Mouse (Mus musculus) CH12.LX (cell line): ENCODE measurements around the gene Gm45717. TPM values are rescaled to one million over a fixed set of nuclear protein-coding genes. Genes with fewer than 3 reads are reported as not detected.

Experiments
- DNase-seq: peaks from one replicate; pipeline ENCODE4 v3.0.0-alpha.2; 2013; ENCODE audit errors: extremely low read depth
- H3K27ac ChIP-seq: 2 replicates; pipeline ENCODE4 v1.5.1; 2012; ENCODE audit warnings: low read depth, mild to moderate bottlenecking, control low read depth, moderate library complexity; ENCODE audit not compliant: insufficient read depth
- H3K27me3 ChIP-seq: replicated peaks from 2 replicates; pipeline ENCODE3; 2012; ENCODE audit warnings: inconsistent platforms
- H3K36me3 ChIP-seq, 2 experiments: replicated peaks in 1 of 2; 2 replicates each; pipeline versions ENCODE3 to v1.6.1; 2012; ENCODE audit warnings: inconsistent platforms in 1 of 2, low read length in 1 of 2, mild to moderate bottlenecking in 1 of 2, mixed read lengths in 1 of 2, moderate library complexity in 1 of 2; ENCODE audit not compliant: control insufficient read depth in 1 of 2, insufficient read depth in 1 of 2
- H3K4me1 ChIP-seq, 2 experiments: 2 replicates each; pipeline ENCODE4 v1.6.1; 2012; ENCODE audit warnings: inconsistent platforms in 1 of 2, moderate library complexity in 1 of 2; ENCODE audit not compliant: insufficient read depth in 2 of 2, control insufficient read depth in 1 of 2
- H3K4me2 ChIP-seq: 2 replicates; pipeline ENCODE4 v1.6.1; 2012; ENCODE audit warnings: low read depth, mild to moderate bottlenecking, control low read depth; ENCODE audit not compliant: poor library complexity, insufficient read depth, severe bottlenecking
- H3K4me3 ChIP-seq, 3 experiments: fragments of 150-350 bp in 1 of 3; sonication (generic) in 1 of 3; replicated peaks in 1 of 3; 2 replicates each; pipeline versions ENCODE3 to v1.5.1; 2011 to 2012; ENCODE audit warnings: low read depth in 2 of 3, low read length in 2 of 3, mild to moderate bottlenecking in 2 of 3, moderate library complexity in 2 of 3, control low read depth in 1 of 3, improper control_type of control experiment in 1 of 3, inconsistent platforms in 1 of 3, mixed read lengths in 1 of 3; ENCODE audit not compliant: poor library complexity in 1 of 3
- H3K79me2 ChIP-seq: replicated peaks from 2 replicates; pipeline ENCODE4 v1.6.1; 2012; ENCODE audit warnings: mild to moderate bottlenecking, moderate library complexity; ENCODE audit not compliant: control insufficient read depth, poor library complexity, insufficient read depth, severe bottlenecking; ENCODE audit errors: extremely low read depth
- H3K9ac ChIP-seq: 2 replicates; pipeline ENCODE4 v1.6.1; 2012; ENCODE audit warnings: low read depth, mild to moderate bottlenecking, control low read depth, moderate library complexity; ENCODE audit not compliant: insufficient read depth
- H3K9me3 ChIP-seq: replicated peaks from 2 replicates; pipeline ENCODE3; 2012; ENCODE audit warnings: low read length, inconsistent platforms, mixed read lengths
- BHLHE40 ChIP-seq: IDR thresholded peaks from 2 replicates; pipeline ENCODE4 v1.6.1; 2011; ENCODE audit warnings: mild to moderate bottlenecking, low read depth, low read length, improper control_type of control experiment
- CHD1 ChIP-seq: IDR thresholded peaks from 2 replicates; pipeline ENCODE4 v1.6.1; 2012; ENCODE audit warnings: low read depth, low read length, improper control_type of control experiment, inconsistent platforms
- CHD2 ChIP-seq: IDR thresholded peaks from 2 replicates; pipeline ENCODE4 v1.6.1; 2011; ENCODE audit warnings: low read length, improper control_type of control experiment
- CTCF ChIP-seq, 2 experiments: IDR thresholded peaks in 1 of 2; conservative IDR thresholded peaks in 1 of 2; 2 replicates each; pipeline ENCODE4 v1.5.1; 2011 to 2012; ENCODE audit warnings: low read depth in 2 of 2, low read length in 2 of 2, improper control_type of control experiment in 1 of 2, inconsistent platforms in 1 of 2, mild to moderate bottlenecking in 1 of 2, moderate library complexity in 1 of 2
- ELF1 ChIP-seq: IDR thresholded peaks from 2 replicates; pipeline ENCODE4 v1.6.1; 2014; ENCODE audit warnings: low read depth, mild to moderate bottlenecking, inconsistent platforms, low read length, improper control_type of control experiment
- ETS1 ChIP-seq: conservative IDR thresholded peaks from 2 replicates; pipeline ENCODE4 v1.6.1; 2012; ENCODE audit warnings: low read depth, mild to moderate bottlenecking, inconsistent platforms, low read length, improper control_type of control experiment, moderate library complexity
- GABPA ChIP-seq: IDR thresholded peaks from 2 replicates; pipeline ENCODE4 v1.6.1; 2012; ENCODE audit warnings: low read depth, low read length, improper control_type of control experiment, inconsistent platforms; ENCODE audit not compliant: insufficient replicate concordance
- HCFC1 ChIP-seq: IDR thresholded peaks from 2 replicates; pipeline ENCODE4 v1.6.1; 2012; ENCODE audit warnings: low read depth, mild to moderate bottlenecking, inconsistent platforms, low read length, improper control_type of control experiment
- IRF4 ChIP-seq: IDR thresholded peaks from 2 replicates; pipeline ENCODE4 v1.6.1; 2014; ENCODE audit warnings: low read depth, mild to moderate bottlenecking, inconsistent platforms, low read length, improper control_type of control experiment
- JUN ChIP-seq: IDR thresholded peaks from 2 replicates; pipeline ENCODE4 v1.6.1; 2011; ENCODE audit warnings: low read depth, mild to moderate bottlenecking, low read length, improper control_type of control experiment, moderate library complexity; ENCODE audit not compliant: insufficient read depth
- KAT2A ChIP-seq: IDR thresholded peaks from 2 replicates; pipeline ENCODE4 v1.6.1; 2012; ENCODE audit warnings: low read length, improper control_type of control experiment, inconsistent platforms; ENCODE audit not compliant: insufficient replicate concordance
- MAFK ChIP-seq: IDR thresholded peaks from 2 replicates; pipeline ENCODE4 v1.6.1; 2011; ENCODE audit warnings: low read length, improper control_type of control experiment; ENCODE audit not compliant: insufficient replicate concordance
- MAX ChIP-seq: IDR thresholded peaks from 2 replicates; pipeline ENCODE4 v1.6.1; 2011; ENCODE audit warnings: low read length, improper control_type of control experiment
- MAZ ChIP-seq: IDR thresholded peaks from 2 replicates; pipeline ENCODE4 v1.6.1; 2012; ENCODE audit warnings: low read depth, mild to moderate bottlenecking, inconsistent platforms, low read length, improper control_type of control experiment, moderate library complexity
- MEF2A ChIP-seq: IDR thresholded peaks from 2 replicates; pipeline ENCODE4 v1.6.1; 2014; ENCODE audit warnings: low read depth, mild to moderate bottlenecking, inconsistent platforms, low read length, improper control_type of control experiment, borderline replicate concordance
- MXI1 ChIP-seq: IDR thresholded peaks from 2 replicates; pipeline ENCODE4 v1.6.1; 2011; ENCODE audit warnings: mild to moderate bottlenecking, low read depth, low read length, improper control_type of control experiment
- MYC ChIP-seq: IDR thresholded peaks from 2 replicates; pipeline ENCODE4 v1.6.1; 2011; ENCODE audit warnings: low read depth, mild to moderate bottlenecking, improper control_type of control experiment, low read length
- NELFE ChIP-seq: IDR thresholded peaks from 2 replicates; pipeline ENCODE4 v1.6.1; 2011; ENCODE audit warnings: low read depth, low read length, improper control_type of control experiment
- NRF1 ChIP-seq: IDR thresholded peaks from 2 replicates; pipeline ENCODE4 v1.6.1; 2014; ENCODE audit warnings: low read depth, mild to moderate bottlenecking, inconsistent platforms, low read length, improper control_type of control experiment, moderate library complexity
- PAX5 ChIP-seq: IDR thresholded peaks from 2 replicates; pipeline ENCODE4 v1.6.1; 2012; ENCODE audit warnings: low read length, inconsistent platforms, mixed read lengths
- POLR2AphosphoS2 ChIP-seq: IDR thresholded peaks from 2 replicates; pipeline ENCODE4 v1.6.1; 2011; ENCODE audit warnings: low read depth, low read length, improper control_type of control experiment
- RCOR1 ChIP-seq: conservative IDR thresholded peaks from 2 replicates; pipeline ENCODE4 v1.6.1; 2012; ENCODE audit warnings: low read depth, mild to moderate bottlenecking, inconsistent platforms, low read length, improper control_type of control experiment
- SIN3A ChIP-seq: IDR thresholded peaks from 2 replicates; pipeline ENCODE4 v1.6.1; 2012; ENCODE audit warnings: low read length, improper control_type of control experiment, inconsistent platforms
- SMC3 ChIP-seq: IDR thresholded peaks from 2 replicates; pipeline ENCODE4 v1.6.1; 2011; ENCODE audit warnings: low read depth, low read length, improper control_type of control experiment
- TBP ChIP-seq: conservative IDR thresholded peaks from 2 replicates; pipeline ENCODE4 v1.6.1; 2011; ENCODE audit warnings: low read depth, low read length, improper control_type of control experiment
- UBTF ChIP-seq: IDR thresholded peaks from 2 replicates; pipeline ENCODE4 v1.6.1; 2012; ENCODE audit warnings: low read depth, mild to moderate bottlenecking, inconsistent platforms, low read length, improper control_type of control experiment, moderate library complexity
- USF1 ChIP-seq: IDR thresholded peaks from 2 replicates; pipeline ENCODE4 v1.6.1; 2014; ENCODE audit warnings: low read depth, mild to moderate bottlenecking, inconsistent platforms, low read length, improper control_type of control experiment
- USF2 ChIP-seq: conservative IDR thresholded peaks from 2 replicates; pipeline ENCODE4 v1.6.1; 2011; ENCODE audit warnings: low read depth, low read length, improper control_type of control experiment
- ZC3H11A ChIP-seq: IDR thresholded peaks from 2 replicates; pipeline ENCODE4 v1.6.1; 2012; ENCODE audit warnings: low read depth, mild to moderate bottlenecking, inconsistent platforms, low read length, improper control_type of control experiment
- ZKSCAN1 ChIP-seq: IDR thresholded peaks from 2 replicates; pipeline ENCODE4 v1.6.1; 2012; ENCODE audit warnings: low read depth, inconsistent platforms, low read length, improper control_type of control experiment, borderline replicate concordance
- ZMIZ1 ChIP-seq: IDR thresholded peaks from 2 replicates; pipeline ENCODE4 v1.6.1; 2012; ENCODE audit warnings: low read depth, mild to moderate bottlenecking, inconsistent platforms, low read length, improper control_type of control experiment
- dilution Hi-C: fragments of 300-500 bp; cut with MboI; formaldehyde crosslinking; loops from 2 replicates; pipeline ENCODE4 v1.14.3; 2020; ENCODE audit warnings: low sequenced_read_pairs; ENCODE audit not compliant: extremely low pct_unique_long_range_greater_than_20kb, extremely low pct_ligation_motif_present
- in situ Hi-C: fragments of 300-500 bp; cut with MboI; formaldehyde crosslinking; loops from 3 replicates; pipeline ENCODE4 v1.14.3; 2019; ENCODE audit warnings: low sequenced_read_pairs, low pct_ligation_motif_present, low pct_unique_long_range_greater_than_20kb, mixed read lengths
- polyA plus RNA-seq: library from polyadenylated mRNA; unstranded; fragments of >175 nt; gene quantifications from 2 replicates; pipeline ENCODE4 v1.2.1, GENCODE M21; 2012; ENCODE audit warnings: low read depth; ENCODE audit not compliant: insufficient read length
- total RNA-seq, 2 experiments: library from RNA; depleted of rRNA; stranded (reverse); fragments of 300-350 nt in 1 of 2; fragments of >200 nt in 1 of 2; gene quantifications; 2 replicates each; pipeline ENCODE4 v1.2.3; 2012 to 2014

The Gm45717 gene
- total and polyA plus RNA-seq, 3 experiments = not detected

GRCm38 (mm10) chr7:140942341-140942740 is 13.4 kb downstream of the Gm45717 start:
- dilution Hi-C loops = no loop called here
- DNase-seq = no peak
- H3K4me3 ChIP-seq = peak overlapping the region in 2 of 3 experiments; percentile 19 to 47

DNA sequence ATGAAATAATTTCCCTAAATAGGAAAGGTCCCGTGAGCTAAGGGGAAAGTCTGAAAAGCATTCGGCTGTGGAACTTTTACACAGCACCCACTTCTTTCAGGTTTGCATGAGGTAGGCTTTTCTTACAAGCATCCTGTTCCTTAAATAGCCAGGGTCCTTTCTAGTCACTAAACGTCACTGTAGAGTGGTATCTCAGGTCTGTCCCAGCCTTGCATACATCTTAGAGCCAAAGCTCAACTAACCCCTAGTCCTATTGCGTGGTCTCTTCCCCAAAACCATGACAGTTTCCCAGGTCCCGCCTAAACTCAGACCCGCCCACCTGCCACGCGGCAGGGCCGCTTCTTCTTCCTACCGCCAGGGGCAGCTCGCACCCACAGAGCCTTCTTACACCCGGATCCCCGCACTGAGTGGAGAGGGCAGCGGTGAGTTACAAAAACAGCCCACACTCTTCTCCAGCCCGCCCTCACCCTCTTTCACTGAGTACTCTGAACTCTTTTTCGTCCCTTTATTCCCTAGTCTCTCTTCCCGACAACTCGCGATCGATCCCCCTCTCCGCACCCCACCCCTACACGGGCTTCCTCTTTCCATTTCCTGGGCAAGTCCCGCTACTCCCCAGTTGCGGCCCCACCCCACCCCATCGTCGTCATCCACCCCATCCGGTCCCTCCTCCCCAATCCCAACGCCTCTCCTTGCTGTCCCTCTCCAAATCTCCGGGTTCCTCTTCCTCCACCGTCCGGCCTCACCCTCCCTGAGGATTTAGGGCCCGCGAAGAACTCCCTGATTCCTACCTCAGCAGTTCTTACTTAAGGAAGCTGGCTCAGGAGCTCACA is 14.3 kb downstream of the Gm45717 start, which contains the start of gene Pgghg:
Pgghg (plus strand) TSS at position 170 of the 830 bp plus-strand sequence.
- in situ Hi-C loops = no loop called here
- Histone ChIP-seq H3K4me1 (peaks cover 22 to 54% of the 10 kb centered on the region in 2 experiments), H3K27ac (peak within 1 kb of the TSS; percentile 81), H3K27me3 (no peaks in the 10 kb centered on the region), H3K79me2 (no peaks in the 10 kb centered on the region), H3K36me3 (peaks cover 6 to 20% of the 10 kb centered on the region in 2 experiments), H3K4me2 (peak within 1 kb of the TSS; percentile 33), H3K9ac (peak within 1 kb of the TSS; percentile 46), H3K4me3 (peak within 1 kb of the TSS; percentile 23 to 47 (median 26)), H3K9me3 (no peaks in the 10 kb centered on the region)
- dilution Hi-C loops = no loop called here
- DNase-seq = peak; percentile 90
- TF ChIP-seq USF1 = no peak
- TF ChIP-seq ZMIZ1 = peak; percentile 38
- peak; percentile 95 for TF ChIP-seq MAZ
- TF ChIP-seq POLR2AphosphoS2 = peak; percentile 72; the same call in 1 of the 2 replicates
- TF ChIP-seq USF2 = no peak
- TF ChIP-seq MYC = peak; percentile 95
- no peak for TF ChIP-seq NRF1
- peak; percentile 32; the same call in 1 of the 2 replicates for TF ChIP-seq JUN
- no peak for TF ChIP-seq ZC3H11A
- TF ChIP-seq PAX5 = no peak
- peak; percentile 74; the same call in 1 of the 2 replicates for TF ChIP-seq ETS1
- no peak; the same call in 1 of the 2 replicates for TF ChIP-seq CHD1
- peak; percentile 84 for TF ChIP-seq TBP
- TF ChIP-seq CTCF (conservative IDR thresholded peaks at IDR 0.05 in 1 of 2, IDR thresholded peaks at IDR 0.05 in 1 of 2; ENCODE audit: low read depth in 2 of 2, low read length in 2 of 2) = peak; percentile 47 to 71; a peak in 3 of 4 replicates
- TF ChIP-seq KAT2A = 0 out of 2 replicates have a peak, but pooled peaks have one; percentile 26
- TF ChIP-seq IRF4 = peak; percentile 48
- no peak for TF ChIP-seq UBTF
- no peak; the same call in 1 of the 2 replicates for TF ChIP-seq SMC3
- TF ChIP-seq SIN3A = peak; percentile 91
- TF ChIP-seq HCFC1 = no peak; the same call in 1 of the 2 replicates
- peak; percentile 90 for TF ChIP-seq MAX
- peak; percentile 94 for TF ChIP-seq MEF2A
- TF ChIP-seq MAFK = peak; percentile 47; the same call in 1 of the 2 replicates

More at GRCm38 (mm10) chr7:140942341-140942740, 13.4 kb downstream of the Gm45717 start:
- no peak for TF ChIP-seq MAFK
- TF ChIP-seq GABPA = no peak
- no peak for TF ChIP-seq TBP
- no peak for TF ChIP-seq NRF1
- TF ChIP-seq ZMIZ1 = no peak
- no peak for TF ChIP-seq ZC3H11A
- no peak for TF ChIP-seq SMC3
- TF ChIP-seq CHD2 = no peak
- no peak for TF ChIP-seq NELFE
- TF ChIP-seq RCOR1 = no peak
- no peak for TF ChIP-seq MAZ
- no peak for TF ChIP-seq MXI1
- no peak for TF ChIP-seq USF1
- TF ChIP-seq BHLHE40 = no peak
- TF ChIP-seq JUN = no peak
- TF ChIP-seq MEF2A = no peak
- TF ChIP-seq ELF1 = no peak
- no peak for TF ChIP-seq POLR2AphosphoS2
- TF ChIP-seq ZKSCAN1 = no peak
- H3K9ac ChIP-seq = no peak overlapping the region
- H3K27ac ChIP-seq = peak overlapping the region; percentile 81
- H3K27me3 ChIP-seq = no peaks in the 10 kb centered on the region
- no peaks in the 10 kb centered on the region for H3K9me3 ChIP-seq
- no peaks in the 10 kb centered on the region for H3K79me2 ChIP-seq
- in situ Hi-C loops = no loop called here
- peak overlapping the region; percentile 33; the same call in 1 of the 2 replicates for H3K4me2 ChIP-seq
- H3K4me1 ChIP-seq = peaks cover 22 to 54% of the 10 kb centered on the region in 2 experiments
- H3K36me3 ChIP-seq = peaks cover 8 to 29% of the 10 kb centered on the region in 2 experiments
